Mouse (Mus musculus): ENCODE measurements at regions not wholly inside any gene's neighbourhood (a gene's known extent, or its start where the extent isn't known, plus 50 kb on each side); places are given as distances from the start of the nearest gene placed in this dataset.

DNA sequence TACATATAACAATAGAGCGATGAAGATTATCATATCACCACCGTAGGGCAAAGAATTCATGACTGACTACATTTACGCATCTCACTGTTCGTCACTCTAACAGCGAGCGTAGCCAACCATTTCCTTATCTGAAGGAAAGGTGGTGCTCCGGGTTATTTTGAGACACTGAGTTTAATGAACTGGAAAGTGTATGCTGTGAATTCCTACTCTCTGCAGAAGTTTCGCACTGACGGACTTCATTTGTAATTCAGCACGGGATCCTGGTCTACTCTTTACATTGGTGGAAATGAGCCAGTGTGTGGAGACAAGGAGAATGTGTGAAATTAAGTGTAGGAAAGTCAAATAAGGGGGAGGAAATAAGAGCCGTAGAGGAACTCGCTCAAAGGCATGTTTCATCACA lies 283.2 kb downstream of the Lrig3 start:
- no peak for TF ChIP-seq CTCF (IDR thresholded peaks at IDR 0.05)
- TF ChIP-seq POLR2A (IDR thresholded peaks at IDR 0.05; ENCODE audit: insufficient read depth, low read depth, low read length), result no peak

Measured in heart, adult 2 months (tissue).